Mouse (Mus musculus) liver, adult (tissue): Measurements from ENCODE around the gene Cpsf7.

Experiments used
- GATA4 ChIP-seq: IDR thresholded peaks from 2 replicates; pipeline ENCODE4 v1.6.1; 2014; ENCODE audit warnings: mild to moderate bottlenecking, low read length; ENCODE audit not compliant: insufficient replicate concordance

Cpsf7 gene

DNA sequence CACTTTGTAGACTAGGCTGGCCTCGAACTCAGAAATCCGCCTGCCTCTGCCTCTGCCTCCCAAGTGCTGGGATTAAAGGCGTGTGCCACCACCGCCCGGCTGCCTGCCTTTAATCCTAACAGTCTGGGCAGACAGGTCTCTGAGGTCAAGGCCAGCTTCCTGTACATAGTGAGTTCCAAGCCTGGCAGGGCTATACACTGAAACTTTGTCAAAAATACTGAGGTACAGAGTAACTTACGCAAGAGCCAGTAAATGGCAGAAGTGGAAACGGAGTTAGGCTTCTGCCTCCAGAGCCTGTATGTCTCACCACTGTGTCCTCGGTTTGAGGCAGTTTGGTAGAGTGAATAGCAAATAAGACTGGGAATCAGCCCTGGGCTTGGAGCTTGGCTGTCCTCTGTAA, 62.2 kb downstream of the Cpsf7 start:
- TF ChIP-seq GATA4 = no peak

DNA sequence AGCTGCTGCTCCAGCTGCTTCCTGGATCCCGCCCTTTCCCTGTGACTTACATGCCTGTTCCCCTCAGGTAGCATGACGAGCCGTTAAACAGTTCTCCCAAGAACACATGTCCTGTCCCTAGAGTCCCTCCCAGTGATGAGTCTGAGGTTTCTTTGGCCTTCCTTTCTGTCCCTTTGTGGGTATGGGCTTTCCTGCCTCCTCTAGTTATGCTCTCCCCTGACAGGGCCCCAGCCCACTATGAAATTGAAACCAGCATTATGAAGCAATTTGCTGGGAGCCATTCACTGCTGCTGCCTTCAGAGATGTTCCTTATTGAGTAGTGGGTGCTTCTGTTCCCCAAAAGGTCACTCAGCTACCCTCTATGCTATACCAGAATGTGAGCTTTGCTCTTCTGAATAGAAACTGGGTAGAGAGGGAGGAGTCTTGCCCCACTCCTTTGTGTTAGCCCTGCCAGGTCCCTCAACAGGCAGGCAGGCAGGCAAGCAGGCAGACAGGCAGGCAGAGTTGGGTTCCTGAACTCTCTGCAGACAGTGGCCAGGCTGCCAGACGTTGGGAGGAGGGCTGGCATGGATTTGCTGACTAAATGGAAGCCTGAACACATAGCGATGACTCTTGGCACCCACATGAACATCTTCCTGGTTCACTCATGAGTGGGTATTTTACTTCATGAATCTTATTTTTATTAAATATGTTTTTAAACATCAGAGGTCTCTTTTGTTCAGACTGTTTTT, 64.2 kb downstream of the Cpsf7 start:
- no peak for TF ChIP-seq GATA4

- TF ChIP-seq GATA4 = no peak
These were observed 65.2 kb downstream of the Cpsf7 start for GRCm38 (mm10) chr19:10590301-10590700.

DNA sequence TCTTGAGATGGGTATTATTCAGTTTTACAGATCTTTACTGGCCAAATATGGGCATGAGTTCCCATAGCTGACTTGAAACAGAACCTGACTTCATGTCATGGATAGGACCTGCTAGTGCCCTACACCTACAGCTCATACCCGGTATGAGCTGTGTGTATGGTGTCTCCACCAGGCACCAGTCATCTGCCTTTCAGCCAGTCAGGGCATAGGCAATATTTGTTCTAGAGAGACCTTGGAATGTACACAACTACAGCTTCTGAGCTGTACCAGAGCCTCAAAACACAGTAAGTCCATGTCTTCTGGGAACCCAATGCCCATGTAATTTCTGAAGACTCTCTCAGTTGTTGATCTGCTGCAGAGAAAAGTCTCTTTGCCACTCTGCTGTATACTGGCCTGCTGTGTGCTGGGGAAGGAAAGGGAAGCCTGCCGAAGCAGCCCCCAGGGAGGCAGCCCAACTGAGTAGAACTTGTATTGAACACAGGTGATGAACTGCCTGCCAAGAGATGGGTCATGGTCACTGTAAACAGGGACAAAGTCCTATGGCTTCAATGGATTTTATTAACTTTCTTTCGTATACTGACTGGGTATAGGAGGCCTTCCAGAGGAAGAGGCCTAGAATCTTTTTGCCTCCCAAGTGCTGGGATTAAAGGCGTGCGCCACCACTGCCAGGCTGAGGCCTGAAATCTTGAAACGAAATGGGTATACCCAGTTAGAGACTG, 66.8 kb downstream of the Cpsf7 start:
- TF ChIP-seq GATA4 = no peak
